Mouse (Mus musculus): ENCODE measurements around the gene Ndnf. TPM values are rescaled to one million over a fixed set of nuclear protein-coding genes. Genes with fewer than 3 reads are reported as not detected.

Gene Ndnf
- polyA plus RNA-seq, 1 experiment: under 0.01 TPM

DNA sequence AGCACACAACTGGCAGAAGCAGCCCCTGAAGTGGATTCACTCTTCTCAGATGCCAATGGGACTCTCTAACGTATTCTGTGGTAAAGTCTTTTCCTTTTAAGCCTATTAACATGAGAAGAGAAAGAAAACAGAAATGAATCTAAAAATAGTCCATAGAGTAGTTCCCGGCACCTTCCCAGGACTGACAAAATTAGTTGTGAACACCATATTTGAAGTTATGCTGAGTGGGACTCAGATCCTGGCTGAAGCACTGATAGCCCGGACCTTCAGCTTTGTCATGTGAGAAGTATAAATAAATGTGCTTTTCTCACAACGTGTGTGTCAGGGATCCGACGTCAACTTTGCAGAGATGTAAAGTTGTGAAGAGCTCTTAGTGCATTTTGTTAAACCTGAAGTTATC lies 7.4 kb upstream of the Ndnf start:
- H3K4me3 ChIP-seq: no peak overlapping the region
- TF ChIP-seq TCF12 (IDR thresholded peaks at IDR 0.05; ENCODE audit: insufficient read depth, poor library complexity, severe bottlenecking) (no peak), MYOD1 (IDR thresholded peaks at IDR 0.05; ENCODE audit: control insufficient read depth in 1 of 3, insufficient read length in 2 of 3, low read depth in 2 of 3) (no peak)
- H3K36me3 ChIP-seq (ENCODE audit: control insufficient read depth, insufficient read depth): no peaks in the 10 kb centered on the region
- H3ac ChIP-seq (ENCODE audit: control insufficient read depth, insufficient read length): no peak overlapping the region
- H3K27me3 ChIP-seq (ENCODE audit: control insufficient read depth, insufficient read depth, insufficient read length): no peaks in the 10 kb centered on the region
- H3K4me2 ChIP-seq (ENCODE audit: low read depth): no peak overlapping the region
- no peaks in the 10 kb centered on the region for H3K79me2 ChIP-seq (ENCODE audit: control insufficient read depth, insufficient read depth)

DNA sequence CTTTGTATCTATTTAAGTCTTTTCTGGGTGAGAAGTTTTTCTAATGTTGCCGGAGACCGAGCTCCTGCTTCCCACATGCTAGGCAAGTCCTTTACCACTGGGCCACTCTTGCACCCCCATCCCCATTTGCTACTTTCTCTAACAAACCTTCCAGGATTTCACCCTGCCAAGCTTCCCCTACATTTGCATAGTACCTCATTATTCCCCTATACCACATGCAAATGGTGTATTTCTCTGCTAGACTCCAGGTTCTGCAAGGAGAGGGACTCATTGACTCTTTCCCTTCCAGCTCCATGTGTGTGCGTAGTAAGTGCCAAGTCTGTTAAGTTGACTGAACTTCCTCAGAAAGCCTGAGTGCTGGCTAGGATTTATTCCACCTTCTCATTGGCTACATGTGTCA lies 5.1 kb upstream of the Ndnf start:
- peaks cover 5% of the 10 kb centered on the region for H3K27me3 ChIP-seq (ENCODE audit: control insufficient read depth, insufficient read depth, insufficient read length)
- no peak overlapping the region for H3ac ChIP-seq (ENCODE audit: control insufficient read depth, insufficient read length)
- TF ChIP-seq POLR2AphosphoS2 (IDR thresholded peaks at IDR 0.05; ENCODE audit: insufficient read length, low read depth) (no peak), MYOG (IDR thresholded peaks at IDR 0.05; ENCODE audit: control insufficient read depth in 1 of 3, insufficient read depth in 1 of 3, insufficient read length in 2 of 3, low read depth in 2 of 3) (no peak), POLR2A (IDR thresholded peaks at IDR 0.05; ENCODE audit: insufficient read length, low read depth) (no peak), REST (IDR thresholded peaks at IDR 0.05; ENCODE audit: insufficient read depth, insufficient read length) (no peak), MAX (IDR thresholded peaks at IDR 0.05; ENCODE audit: low read depth) (no peak), MYOD1 (IDR thresholded peaks at IDR 0.05; ENCODE audit: control insufficient read depth in 1 of 3, insufficient read length in 2 of 3, low read depth in 2 of 3) (no peak), SRF (IDR thresholded peaks at IDR 0.05; ENCODE audit: control insufficient read depth, insufficient read length, low read depth) (no peak), CEBPB (IDR thresholded peaks at IDR 0.05; ENCODE audit: insufficient read depth, poor library complexity, severe bottlenecking) (no peak), USF1 (IDR thresholded peaks at IDR 0.05; ENCODE audit: low read depth) (no peak), TCF3 (IDR thresholded peaks at IDR 0.05; ENCODE audit: insufficient read length, low read depth) (no peak), TCF12 (IDR thresholded peaks at IDR 0.05; ENCODE audit: insufficient read depth, poor library complexity, severe bottlenecking) (no peak), E2F4 (IDR thresholded peaks at IDR 0.05; ENCODE audit: insufficient read depth) (no peak)
- H3K4me3 ChIP-seq: no peak overlapping the region
- H3K4me2 ChIP-seq (ENCODE audit: low read depth): no peak overlapping the region
- no peaks in the 10 kb centered on the region for H3K36me3 ChIP-seq (ENCODE audit: control insufficient read depth, insufficient read depth)
- no peaks in the 10 kb centered on the region for H3K79me2 ChIP-seq (ENCODE audit: control insufficient read depth, insufficient read depth)

DNA sequence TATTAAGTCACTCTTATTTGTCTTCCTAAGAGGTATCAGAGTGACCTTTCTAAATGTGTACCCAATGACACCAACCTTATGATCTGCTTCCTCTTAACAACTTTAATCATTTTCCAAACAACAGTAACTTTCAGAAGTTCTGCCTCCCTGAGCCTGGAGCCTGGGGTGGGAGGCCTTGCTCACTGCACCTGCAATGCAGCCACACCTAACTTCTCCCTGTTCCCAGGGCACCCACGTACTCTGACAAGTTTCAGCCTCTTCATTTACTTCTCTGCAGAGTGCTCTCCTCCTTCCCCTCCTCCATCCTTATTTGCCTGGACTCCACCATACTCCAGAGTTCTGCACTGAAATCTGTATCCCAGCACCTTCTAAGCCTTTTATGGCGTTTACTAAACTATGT lies 1.4 kb upstream of the Ndnf start:
- Histone ChIP-seq H3K36me3 (ENCODE audit: control insufficient read depth, insufficient read depth) (no peaks in the 10 kb centered on the region), H3K79me2 (ENCODE audit: control insufficient read depth, insufficient read depth) (no peaks in the 10 kb centered on the region), H3K27me3 (ENCODE audit: control insufficient read depth, insufficient read depth, insufficient read length) (peaks cover 22% of the 10 kb centered on the region), H3K4me2 (ENCODE audit: low read depth) (no peak overlapping the region), H3K4me3 (no peak overlapping the region), H3ac (ENCODE audit: control insufficient read depth, insufficient read length) (no peak overlapping the region)
- TF ChIP-seq MAX (IDR thresholded peaks at IDR 0.05; ENCODE audit: low read depth) (no peak), CEBPB (IDR thresholded peaks at IDR 0.05; ENCODE audit: insufficient read depth, poor library complexity, severe bottlenecking) (no peak), TCF12 (IDR thresholded peaks at IDR 0.05; ENCODE audit: insufficient read depth, poor library complexity, severe bottlenecking) (no peak), MYOD1 (IDR thresholded peaks at IDR 0.05; ENCODE audit: control insufficient read depth in 1 of 3, insufficient read length in 2 of 3, low read depth in 2 of 3) (no peak), TCF3 (IDR thresholded peaks at IDR 0.05; ENCODE audit: insufficient read length, low read depth) (no peak), REST (IDR thresholded peaks at IDR 0.05; ENCODE audit: insufficient read depth, insufficient read length) (no peak), SRF (IDR thresholded peaks at IDR 0.05; ENCODE audit: control insufficient read depth, insufficient read length, low read depth) (no peak), MYOG (IDR thresholded peaks at IDR 0.05; ENCODE audit: control insufficient read depth in 1 of 3, insufficient read depth in 1 of 3, insufficient read length in 2 of 3, low read depth in 2 of 3) (no peak), POLR2AphosphoS2 (IDR thresholded peaks at IDR 0.05; ENCODE audit: insufficient read length, low read depth) (no peak), E2F4 (IDR thresholded peaks at IDR 0.05; ENCODE audit: insufficient read depth) (no peak), POLR2A (IDR thresholded peaks at IDR 0.05; ENCODE audit: insufficient read length, low read depth) (no peak), USF1 (IDR thresholded peaks at IDR 0.05; ENCODE audit: low read depth) (no peak)

DNA sequence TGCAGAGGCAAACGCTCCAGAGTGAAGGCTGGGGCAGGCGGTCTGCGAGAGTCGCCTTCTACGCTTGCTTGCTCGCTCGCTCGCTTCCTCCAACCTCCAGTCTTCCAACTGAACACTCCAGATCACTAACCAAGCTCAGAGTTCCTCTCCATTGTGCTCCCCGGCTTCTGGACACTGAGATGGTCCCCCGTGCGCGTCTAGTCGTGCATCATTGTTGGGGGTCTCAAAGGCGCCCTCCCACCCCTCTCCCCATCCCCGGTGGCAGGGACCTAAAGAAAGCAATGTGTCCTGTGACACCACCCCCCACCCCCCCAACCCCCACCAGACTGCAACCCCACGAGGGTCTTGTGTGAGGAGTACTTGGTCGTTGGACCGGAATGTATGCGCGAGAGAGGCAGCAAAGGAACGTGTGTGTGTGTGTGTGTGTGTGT lies 394 bp upstream of the Ndnf start:
- no peaks in the 10 kb centered on the region for H3K36me3 ChIP-seq (ENCODE audit: control insufficient read depth, insufficient read depth)
- no peak for TF ChIP-seq CEBPB (IDR thresholded peaks at IDR 0.05; ENCODE audit: insufficient read depth, poor library complexity, severe bottlenecking)
- TF ChIP-seq REST (IDR thresholded peaks at IDR 0.05; ENCODE audit: insufficient read depth, insufficient read length): no peak
- TF ChIP-seq POLR2A (IDR thresholded peaks at IDR 0.05; ENCODE audit: insufficient read length, low read depth): no peak
- TF ChIP-seq MAX (IDR thresholded peaks at IDR 0.05; ENCODE audit: low read depth): no peak
- TF ChIP-seq MYOD1 (IDR thresholded peaks at IDR 0.05; ENCODE audit: control insufficient read depth in 1 of 3, insufficient read length in 2 of 3, low read depth in 2 of 3): no peak
- no peak for TF ChIP-seq MYOG (IDR thresholded peaks at IDR 0.05; ENCODE audit: control insufficient read depth in 1 of 3, insufficient read depth in 1 of 3, insufficient read length in 2 of 3, low read depth in 2 of 3)
- TF ChIP-seq SRF (IDR thresholded peaks at IDR 0.05; ENCODE audit: control insufficient read depth, insufficient read length, low read depth): no peak
- TF ChIP-seq TCF3 (IDR thresholded peaks at IDR 0.05; ENCODE audit: insufficient read length, low read depth): no peak
- TF ChIP-seq USF1 (IDR thresholded peaks at IDR 0.05; ENCODE audit: low read depth): no peak
- TF ChIP-seq E2F4 (IDR thresholded peaks at IDR 0.05; ENCODE audit: insufficient read depth): no peak
- TF ChIP-seq TCF12 (IDR thresholded peaks at IDR 0.05; ENCODE audit: insufficient read depth, poor library complexity, severe bottlenecking): no peak
- TF ChIP-seq POLR2AphosphoS2 (IDR thresholded peaks at IDR 0.05; ENCODE audit: insufficient read length, low read depth): no peak
- H3K4me2 ChIP-seq (ENCODE audit: low read depth): no peak overlapping the region
- H3K79me2 ChIP-seq (ENCODE audit: control insufficient read depth, insufficient read depth): no peaks in the 10 kb centered on the region
- no peak overlapping the region for H3ac ChIP-seq (ENCODE audit: control insufficient read depth, insufficient read length)
- H3K27me3 ChIP-seq (ENCODE audit: control insufficient read depth, insufficient read depth, insufficient read length): peaks cover 22% of the 10 kb centered on the region
- H3K4me3 ChIP-seq: no peak overlapping the region

Measured in myocyte (in vitro differentiated cells).